Mouse (Mus musculus): Measurements from ENCODE around the gene Gm10681. TPM values are rescaled to one million over a fixed set of nuclear protein-coding genes. Genes with fewer than 3 reads are reported as not detected.

Gm10681 gene
- polyA plus RNA-seq, 1 experiment from 2014 or later: not detected

Other genes starting within 250 kb of the Gm10681 start
- 248 and 258 TPM in 2 replicates for gene Phgdh, start 248.8 kb downstream of the Gm10681 start, polyA plus RNA-seq (2015; fragmentation: Nextera tagmentation; extraction: Ambion mirVana)
- gene Zfp697, start 206.3 kb downstream of the Gm10681 start, polyA plus RNA-seq (2015; fragmentation: Nextera tagmentation; extraction: Ambion mirVana): 8.5 and 9.0 TPM in 2 replicates
- gene Gm4450, start 131.7 kb downstream of the Gm10681 start, polyA plus RNA-seq (2015; fragmentation: Nextera tagmentation; extraction: Ambion mirVana): not detected in 2 replicates
- gene Hsd3b4, start 78.3 kb downstream of the Gm10681 start, polyA plus RNA-seq (2015; fragmentation: Nextera tagmentation; extraction: Ambion mirVana): not detected in 2 replicates
- not detected in 2 replicates for gene Hsd3b5, start 41.4 kb upstream of the Gm10681 start, polyA plus RNA-seq (2015; fragmentation: Nextera tagmentation; extraction: Ambion mirVana)
- not detected in 2 replicates for gene Hsd3b2, start 135.7 kb upstream of the Gm10681 start, polyA plus RNA-seq (2015; fragmentation: Nextera tagmentation; extraction: Ambion mirVana)
- 0.08 TPM in 1 of 2 replicates, not detected in the other for gene Hsd3b3, start 174.3 kb upstream of the Gm10681 start, polyA plus RNA-seq (2015; fragmentation: Nextera tagmentation; extraction: Ambion mirVana)
- 16.3 and 17.4 TPM in 2 replicates for gene Hsd3b6, start 225.6 kb upstream of the Gm10681 start, polyA plus RNA-seq (2015; fragmentation: Nextera tagmentation; extraction: Ambion mirVana)